9 mouse cellular contexts compared by ENCODE assay signal in genomic region chr4:154207261-154207660, GRCm38 (mm10). TPM values are rescaled to one million over a fixed set of nuclear protein-coding genes. Genes with fewer than 3 reads are reported as not detected.
DNase-seq lines count a peak whose midpoint lies in the region; ATAC-seq and TF ChIP-seq lines count a peak whose summit lies in the region.
"Had no signal": no experiment of that assay in that cellular context is flagged by ENCODE, and none has a peak within 500 bp of the region (broad histone marks: within the 10 kb centered on the region; RNA-seq: fewer than 3 reads in every experiment).

No protein-coding gene starts in this region.

- H3K4me3 ChIP-seq in hindbrain, embryonic 10.5 days = no peak overlapping the region
- no peak overlapping the region for H3K4me3 ChIP-seq in hindbrain, embryonic 16.5 days (ENCODE audit: low read length)
- no peak overlapping the region for H3K4me3 ChIP-seq in embryonic fibroblast, embryonic 13.5 days (ENCODE audit: insufficient read depth, low read length)
- no peak overlapping the region for H3K4me3 ChIP-seq in hindbrain, embryonic 13.5 days
- H3K4me3 ChIP-seq in small intestine, adult 2 months (ENCODE audit: low read depth, low read length) = no peak overlapping the region
- H3K4me3 ChIP-seq: midbrain, embryonic 12.5 days had no signal

- WGBS in hindbrain, embryonic 10.5 days = 20% methylated on average over 5 of the region's 5 CpGs
- WGBS in hindbrain, embryonic 16.5 days = 17% methylated on average over 5 of the region's 5 CpGs
- WGBS in hindbrain, embryonic 13.5 days = 15% methylated on average over 5 of the region's 5 CpGs
- 12% methylated on average over 5 of the region's 5 CpGs for WGBS in small intestine, adult 2 months

- no peak overlapping the region for H3K4me2 ChIP-seq in hindbrain, embryonic 16.5 days (ENCODE audit: low read length)
- no peak overlapping the region for H3K4me2 ChIP-seq in hindbrain, embryonic 13.5 days
- H3K4me2 ChIP-seq: midbrain, embryonic 12.5 days had no signal

- no peaks in the 10 kb centered on the region; the same call in 1 of the 2 replicates for H3K27me3 ChIP-seq in hindbrain, embryonic 10.5 days (ENCODE audit: insufficient read depth, poor library complexity, severe bottlenecking)
- H3K27me3 ChIP-seq in hindbrain, embryonic 16.5 days (replicated peaks; ENCODE audit: control insufficient read depth, insufficient read depth, low read length) = no peaks in the 10 kb centered on the region
- H3K27me3 ChIP-seq in hindbrain, embryonic 13.5 days = no peaks in the 10 kb centered on the region
- H3K27me3 ChIP-seq in small intestine, adult 2 months (ENCODE audit: control insufficient read depth, insufficient read depth, low read length) = no peaks in the 10 kb centered on the region
- H3K27me3 ChIP-seq: midbrain, embryonic 12.5 days had no signal

- TF ChIP-seq POLR2A in brain, embryonic 14.5 days (IDR thresholded peaks at IDR 0.05; ENCODE audit: borderline replicate concordance, extremely low read depth, insufficient read depth, insufficient read length, poor library complexity, severe bottlenecking) = no peak
- no peak for TF ChIP-seq POLR2A in embryonic fibroblast, embryonic 13.5 days (IDR thresholded peaks at IDR 0.05; ENCODE audit: low read depth, low read length)
- TF ChIP-seq POLR2A in small intestine, adult 2 months (IDR thresholded peaks at IDR 0.05; ENCODE audit: low read depth, low read length) = no peak

- H3K36me3 ChIP-seq in hindbrain, embryonic 10.5 days = no peaks in the 10 kb centered on the region
- no peaks in the 10 kb centered on the region for H3K36me3 ChIP-seq in hindbrain, embryonic 16.5 days (ENCODE audit: control insufficient read depth, insufficient read depth, low read length)
- no peaks in the 10 kb centered on the region for H3K36me3 ChIP-seq in hindbrain, embryonic 13.5 days
- H3K36me3 ChIP-seq in small intestine, adult 2 months (ENCODE audit: control insufficient read depth, insufficient read depth, low read length) = no peaks in the 10 kb centered on the region
- H3K36me3 ChIP-seq: midbrain, embryonic 12.5 days had no signal

- DNase-seq in hindbrain, embryonic 10.5 days (ENCODE audit: low spot score) = peak; percentile 71
- peak; percentile 86 for DNase-seq in brain, embryonic 14.5 days (ENCODE audit: low read depth)
- DNase-seq in layer of hippocampus, postnatal 25 days (ENCODE audit: extremely low spot score in 1 of 2, low spot score in 1 of 2) = peak; percentile 53 to 77

- H3K27ac ChIP-seq in hindbrain, embryonic 10.5 days = no peak overlapping the region; the same call in 1 of the 2 replicates
- no peak overlapping the region for H3K27ac ChIP-seq in hindbrain, embryonic 16.5 days (ENCODE audit: low read depth, low read length)
- no peak overlapping the region for H3K27ac ChIP-seq in embryonic fibroblast, embryonic 13.5 days (ENCODE audit: insufficient read depth, low read length)
- H3K27ac ChIP-seq in hindbrain, embryonic 13.5 days = no peak overlapping the region
- no peak overlapping the region for H3K27ac ChIP-seq in small intestine, adult 2 months (ENCODE audit: insufficient read depth, low read depth, low read length)
- H3K27ac ChIP-seq: midbrain, embryonic 12.5 days had no signal

- ATAC-seq in hindbrain, embryonic 16.5 days = no peak; the same call in 1 of the 2 replicates
- ATAC-seq in hindbrain, embryonic 13.5 days (ENCODE audit: low FRiP score) = peak; percentile 37
- ATAC-seq in megakaryocyte, adult 5-6 weeks (ENCODE audit: poor library complexity, severe bottlenecking) = peak; percentile 56

- H3K9me3 ChIP-seq in hindbrain, embryonic 10.5 days = no peaks in the 10 kb centered on the region
- no peaks in the 10 kb centered on the region for H3K9me3 ChIP-seq in hindbrain, embryonic 16.5 days (ENCODE audit: control insufficient read depth, low read length)
- no peaks in the 10 kb centered on the region for H3K9me3 ChIP-seq in hindbrain, embryonic 13.5 days
- H3K9me3 ChIP-seq: midbrain, embryonic 12.5 days had no signal

- peaks cover 42% of the 10 kb centered on the region for H3K4me1 ChIP-seq in hindbrain, embryonic 10.5 days (replicated peaks)
- 0 out of 2 replicates have a peak, but pooled peaks cover 2% of the 10 kb centered on the region for H3K4me1 ChIP-seq in hindbrain, embryonic 16.5 days (ENCODE audit: control insufficient read depth, insufficient read depth, low read depth, low read length)
- peaks cover 6% of the 10 kb centered on the region for H3K4me1 ChIP-seq in embryonic fibroblast, embryonic 13.5 days (ENCODE audit: control insufficient read depth, insufficient read depth, low read length)
- H3K4me1 ChIP-seq in hindbrain, embryonic 13.5 days (replicated peaks) = peaks cover 11% of the 10 kb centered on the region
- no peaks in the 10 kb centered on the region for H3K4me1 ChIP-seq in small intestine, adult 2 months (ENCODE audit: control insufficient read depth, insufficient read depth, insufficient read length, low read length)

- H3K9ac ChIP-seq in hindbrain, embryonic 16.5 days (ENCODE audit: low read depth, low read length) = no peak overlapping the region
- no peak overlapping the region for H3K9ac ChIP-seq in hindbrain, embryonic 13.5 days
- H3K9ac ChIP-seq: midbrain, embryonic 12.5 days had no signal

- peak; percentile 93 for TF ChIP-seq CTCF in brain, embryonic 14.5 days (IDR thresholded peaks at IDR 0.05; ENCODE audit: borderline replicate concordance, extremely low read depth, insufficient read depth, insufficient read length)
- TF ChIP-seq CTCF in embryonic fibroblast, embryonic 13.5 days (IDR thresholded peaks at IDR 0.05; ENCODE audit: borderline replicate concordance, insufficient read depth, low read length) = peak; percentile 96
- TF ChIP-seq CTCF in small intestine, adult 2 months (IDR thresholded peaks at IDR 0.05; ENCODE audit: extremely low read depth, insufficient read length, insufficient replicate concordance, low read depth, low read length) = peak; percentile 95; the same call in 1 of the 2 replicates

RNA-seq across cellular contexts. Expression of gene Megf6, which starts 36.7 kb away (rescaled TPM):
- polyA plus RNA-seq in hindbrain, embryonic 10.5 days (2016; fragmentation: Nextera tagmentation; extraction: Ambion mirVana) = 28.2 and 29.2 TPM in 2 replicates
- polyA plus RNA-seq in hindbrain, embryonic 16.5 days (2015; fragmentation: Nextera tagmentation; extraction: Ambion mirVana) = 10.3 and 11.0 TPM in 2 replicates
- 12.4 and 21.0 TPM in 2 replicates for polyA plus RNA-seq in brain, embryonic 14.5 days (2012; rRNA removed)
- 2.3 and 22.7 TPM in 2 replicates for polyA plus RNA-seq in embryonic fibroblast, embryonic 13.5 days (2011; ENCODE audit: insufficient read length, low read depth, missing spikeins)
- 9.6 and 10.2 TPM in 2 replicates for polyA plus RNA-seq in hindbrain, embryonic 13.5 days (2015; fragmentation: Nextera tagmentation; extraction: Ambion mirVana)
- total RNA-seq in layer of hippocampus, postnatal 25 days (2021) = 1 to 10 TPM; 4.9 to 5.6 TPM
- total RNA-seq in megakaryocyte, adult 5-6 weeks (2015) = not detected in 2 replicates
- 0.04 TPM in 1 of 2 replicates, not detected in the other for total RNA-seq in megakaryocyte, adult 5-6 weeks (2017)
- polyA plus RNA-seq in small intestine, adult 2 months (2012; rRNA removed) = 1.7 and 3.5 TPM in 2 replicates

RNA-seq across cellular contexts. Expression of gene Tprgl, which starts 46.8 kb away (rescaled TPM):
- 122 and 150 TPM in 2 replicates for polyA plus RNA-seq in hindbrain, embryonic 10.5 days (2016; fragmentation: Nextera tagmentation; extraction: Ambion mirVana)
- 227 and 242 TPM in 2 replicates for polyA plus RNA-seq in hindbrain, embryonic 16.5 days (2015; fragmentation: Nextera tagmentation; extraction: Ambion mirVana)
- 139 and 147 TPM in 2 replicates for polyA plus RNA-seq in brain, embryonic 14.5 days (2012; rRNA removed)
- polyA plus RNA-seq in embryonic fibroblast, embryonic 13.5 days (2011; ENCODE audit: insufficient read length, low read depth, missing spikeins) = 85.8 and 86.3 TPM in 2 replicates
- polyA plus RNA-seq in hindbrain, embryonic 13.5 days (2015; fragmentation: Nextera tagmentation; extraction: Ambion mirVana) = 160 and 169 TPM in 2 replicates
- 100 to 1,000 TPM; 170 to 189 TPM for total RNA-seq in layer of hippocampus, postnatal 25 days (2021)
- total RNA-seq in megakaryocyte, adult 5-6 weeks (2015) = 75.5 and 90.9 TPM in 2 replicates
- 52.4 and 57.3 TPM in 2 replicates for total RNA-seq in megakaryocyte, adult 5-6 weeks (2017)
- 74.5 and 129 TPM in 2 replicates for polyA plus RNA-seq in small intestine, adult 2 months (2012; rRNA removed)
